Mouse (Mus musculus): ENCODE measurements around the gene Ccer2. TPM values are rescaled to one million over a fixed set of nuclear protein-coding genes. Genes with fewer than 3 reads are reported as not detected.

Gene Ccer2
- total and polyA plus RNA-seq, 2 experiments from 2014 or later: not detected

- no peak overlapping the region for H3K4me3 ChIP-seq (ENCODE audit: low read depth, low read length)
- WGBS: 51% methylated on average over 7 of the region's 7 CpGs
- H3K27me3 ChIP-seq (ENCODE audit: control insufficient read depth, insufficient read depth, low read length): no peaks in the 10 kb centered on the region
- no peak for DNase-seq (ENCODE audit: low spot score)
- peaks cover 36% of the 10 kb centered on the region for H3K36me3 ChIP-seq (replicated peaks; ENCODE audit: control insufficient read depth, insufficient read depth, low read length)
- ATAC-seq (ENCODE audit: insufficient read depth, low read depth): no peak
- TF ChIP-seq CTCF (IDR thresholded peaks at IDR 0.05; ENCODE audit: low read depth) (no peak), EP300 (IDR thresholded peaks at IDR 0.05; ENCODE audit: low read depth) (no peak)
- H3K4me1 ChIP-seq (ENCODE audit: control insufficient read depth, insufficient read depth): no peaks in the 10 kb centered on the region
- H3K4me2 ChIP-seq (ENCODE audit: low read depth, low read length): no peak overlapping the region; the same call in 1 of the 2 replicates
- peak overlapping the region; percentile 56; the same call in 1 of the 2 replicates for H3K27ac ChIP-seq (ENCODE audit: low read depth)
- no peaks in the 10 kb centered on the region for H3K9me3 ChIP-seq (replicated peaks; ENCODE audit: control insufficient read depth, low read length)
- H3K9ac ChIP-seq (replicated peaks; ENCODE audit: low read depth, low read length): no peak overlapping the region
Observed at GRCm38 (mm10) chr7:28780857-28781256, 24.9 kb downstream of the Ccer2 start.

- no peak for DNase-seq (ENCODE audit: low spot score)
Observed at GRCm38 (mm10) chr7:28781261-28781663, 25.3 kb downstream of the Ccer2 start.

GRCm38 (mm10) chr7:28785161-28785560 lies 29.2 kb downstream of the Ccer2 start:
- Histone ChIP-seq H3K9ac (replicated peaks; ENCODE audit: low read depth, low read length) (no peak overlapping the region), H3K27ac (ENCODE audit: low read depth) (no peak overlapping the region), H3K4me3 (ENCODE audit: low read depth, low read length) (no peak overlapping the region), H3K27me3 (ENCODE audit: control insufficient read depth, insufficient read depth, low read length) (no peaks in the 10 kb centered on the region), H3K4me2 (ENCODE audit: low read depth, low read length) (no peak overlapping the region), H3K9me3 (replicated peaks; ENCODE audit: control insufficient read depth, low read length) (no peaks in the 10 kb centered on the region), H3K36me3 (replicated peaks; ENCODE audit: control insufficient read depth, insufficient read depth, low read length) (peaks cover 38% of the 10 kb centered on the region), H3K4me1 (ENCODE audit: control insufficient read depth, insufficient read depth) (no peaks in the 10 kb centered on the region; the same call in 1 of the 2 replicates)
- DNase-seq (ENCODE audit: low spot score): no peak
- 75% methylated on average over 5 of the region's 5 CpGs for WGBS
- TF ChIP-seq CTCF (IDR thresholded peaks at IDR 0.05; ENCODE audit: low read depth) (no peak), EP300 (IDR thresholded peaks at IDR 0.05; ENCODE audit: low read depth) (no peak)
- no peak for ATAC-seq (ENCODE audit: insufficient read depth, low read depth)

More at GRCm38 (mm10) chr7:28781261-28781663, 25.3 kb downstream of the Ccer2 start:
- H3K9ac ChIP-seq (replicated peaks; ENCODE audit: low read depth, low read length): no peak overlapping the region
- WGBS: 86% methylated on average over 8 of the region's 8 CpGs
- H3K9me3 ChIP-seq (replicated peaks; ENCODE audit: control insufficient read depth, low read length): no peaks in the 10 kb centered on the region
- peaks cover 37% of the 10 kb centered on the region for H3K36me3 ChIP-seq (replicated peaks; ENCODE audit: control insufficient read depth, insufficient read depth, low read length)
- no peak for TF ChIP-seq EP300 (IDR thresholded peaks at IDR 0.05; ENCODE audit: low read depth)
- no peak for TF ChIP-seq CTCF (IDR thresholded peaks at IDR 0.05; ENCODE audit: low read depth)
- no peak overlapping the region for H3K4me3 ChIP-seq (ENCODE audit: low read depth, low read length)
- peak overlapping the region; percentile 56; the same call in 1 of the 2 replicates for H3K27ac ChIP-seq (ENCODE audit: low read depth)
- peak; percentile 14; the same call in 1 of the 2 replicates for ATAC-seq (ENCODE audit: insufficient read depth, low read depth)
- no peak overlapping the region; the same call in 1 of the 2 replicates for H3K4me2 ChIP-seq (ENCODE audit: low read depth, low read length)
- no peaks in the 10 kb centered on the region for H3K4me1 ChIP-seq (ENCODE audit: control insufficient read depth, insufficient read depth)
- H3K27me3 ChIP-seq (ENCODE audit: control insufficient read depth, insufficient read depth, low read length): no peaks in the 10 kb centered on the region

GRCm38 (mm10) chr7:28787884-28788283 lies 31.9 kb downstream of the Ccer2 start:
- TF ChIP-seq CTCF (IDR thresholded peaks at IDR 0.05; ENCODE audit: low read depth) (no peak), EP300 (IDR thresholded peaks at IDR 0.05; ENCODE audit: low read depth) (no peak)
- no peak overlapping the region for H3K9ac ChIP-seq (replicated peaks; ENCODE audit: low read depth, low read length)
- no peak for ATAC-seq (ENCODE audit: insufficient read depth, low read depth)

GRCm38 (mm10) chr7:28788307-28789195 lies 32.6 kb downstream of the Ccer2 start, which contains the start of gene Rinl:
TSS of gene Rinl (plus strand) at chr7:28788969.
- WGBS: 57% methylated on average over 5 of the region's 5 CpGs
- Histone ChIP-seq H3K9me3 (replicated peaks; ENCODE audit: control insufficient read depth, low read length) (no peaks in the 10 kb centered on the region), H3K27me3 (ENCODE audit: control insufficient read depth, insufficient read depth, low read length) (no peaks in the 10 kb centered on the region), H3K4me2 (ENCODE audit: low read depth, low read length) (peak within 1 kb of the TSS; percentile 25; the same call in 1 of the 2 replicates), H3K27ac (ENCODE audit: low read depth) (no peak within 1 kb of the TSS), H3K4me3 (ENCODE audit: low read depth, low read length) (peak within 1 kb of the TSS; percentile 11; the same call in 1 of the 2 replicates), H3K36me3 (replicated peaks; ENCODE audit: control insufficient read depth, insufficient read depth, low read length) (peaks cover 25% of the 10 kb centered on the region), H3K4me1 (ENCODE audit: control insufficient read depth, insufficient read depth) (no peaks in the 10 kb centered on the region; the same call in 1 of the 2 replicates), H3K9ac (replicated peaks; ENCODE audit: low read depth, low read length) (0 out of 2 replicates have a peak within 1 kb of the TSS, but pooled peaks have one; percentile 15)
- TF ChIP-seq EP300 (IDR thresholded peaks at IDR 0.05; ENCODE audit: low read depth) (no peak), CTCF (IDR thresholded peaks at IDR 0.05; ENCODE audit: low read depth) (no peak)
- ATAC-seq (ENCODE audit: insufficient read depth, low read depth) (no peak), DNase-seq (ENCODE audit: low spot score) (no peak)

More at GRCm38 (mm10) chr7:28787884-28788283, 31.9 kb downstream of the Ccer2 start:
- 98% methylated on average over 9 of the region's 9 CpGs for WGBS
- Histone ChIP-seq H3K36me3 (replicated peaks; ENCODE audit: control insufficient read depth, insufficient read depth, low read length) (peaks cover 32% of the 10 kb centered on the region), H3K9me3 (replicated peaks; ENCODE audit: control insufficient read depth, low read length) (no peaks in the 10 kb centered on the region), H3K27me3 (ENCODE audit: control insufficient read depth, insufficient read depth, low read length) (no peaks in the 10 kb centered on the region), H3K4me1 (ENCODE audit: control insufficient read depth, insufficient read depth) (no peaks in the 10 kb centered on the region; the same call in 1 of the 2 replicates), H3K4me2 (ENCODE audit: low read depth, low read length) (no peak overlapping the region), H3K27ac (ENCODE audit: low read depth) (no peak overlapping the region), H3K4me3 (ENCODE audit: low read depth, low read length) (no peak overlapping the region)
- DNase-seq (ENCODE audit: low spot score): no peak

All from heart, postnatal 0 days (tissue).